Mouse (Mus musculus): ENCODE data around the gene Fam234a. TPM values are rescaled to one million over a fixed set of nuclear protein-coding genes. Genes with fewer than 3 reads are reported as not detected.

The Fam234a gene
- polyA plus RNA-seq, 1 experiment from 2014 or later: 13.1 TPM

Other genes with a start within 250 kb of the Fam234a start
- gene Rab11fip3, start 174.7 kb downstream of the Fam234a start, polyA plus RNA-seq (2016; fragmentation: Nextera tagmentation; extraction: Ambion mirVana): 4.2 and 4.3 TPM in 2 replicates
- gene Decr2, start 153.9 kb downstream of the Fam234a start, polyA plus RNA-seq (2016; fragmentation: Nextera tagmentation; extraction: Ambion mirVana): 12.0 and 13.2 TPM in 2 replicates
- 65.9 and 68.3 TPM in 2 replicates for gene Nme4, start 148.6 kb downstream of the Fam234a start, polyA plus RNA-seq (2016; fragmentation: Nextera tagmentation; extraction: Ambion mirVana)
- gene Tmem8, start 130.9 kb downstream of the Fam234a start, polyA plus RNA-seq (2016; fragmentation: Nextera tagmentation; extraction: Ambion mirVana): 1.9 and 2.2 TPM in 2 replicates
- 162 and 174 TPM in 2 replicates for gene Mrpl28, start 120.7 kb downstream of the Fam234a start, polyA plus RNA-seq (2016; fragmentation: Nextera tagmentation; extraction: Ambion mirVana)
- gene Axin1, start 105.6 kb downstream of the Fam234a start, polyA plus RNA-seq (2016; fragmentation: Nextera tagmentation; extraction: Ambion mirVana): 15.2 and 16.4 TPM in 2 replicates
- 96.4 and 96.5 TPM in 2 replicates for gene Pdia2, start 45.2 kb downstream of the Fam234a start, polyA plus RNA-seq (2016; fragmentation: Nextera tagmentation; extraction: Ambion mirVana)
- gene Rgs11, start 41.3 kb downstream of the Fam234a start, polyA plus RNA-seq (2016; fragmentation: Nextera tagmentation; extraction: Ambion mirVana): 0.99 and 1.0 TPM in 2 replicates
- 36.1 and 36.9 TPM in 2 replicates for gene Arhgdig, start 36.5 kb downstream of the Fam234a start, polyA plus RNA-seq (2016; fragmentation: Nextera tagmentation; extraction: Ambion mirVana)
- 59.4 and 62.6 TPM in 2 replicates for gene Luc7l, start 8.7 kb upstream of the Fam234a start, polyA plus RNA-seq (2016; fragmentation: Nextera tagmentation; extraction: Ambion mirVana)
- 0.06 and 0.10 TPM in 2 replicates for gene Neurl1b, start 170.6 kb upstream of the Fam234a start, polyA plus RNA-seq (2016; fragmentation: Nextera tagmentation; extraction: Ambion mirVana)